Mouse (Mus musculus) 3134 (cell line): ENCODE measurements at regions not wholly inside any gene's neighbourhood (a gene's known extent, or its start where the extent isn't known, plus 50 kb on each side); places are given as distances from the start of the nearest gene placed in this dataset.

Source experiments
- DNase-seq: peaks from one replicate; pipeline ENCODE4 v3.0.0-alpha.2; 2011; ENCODE audit warnings: low spot score; ENCODE audit not compliant: insufficient read length; ENCODE audit errors: extremely low read depth

DNA sequence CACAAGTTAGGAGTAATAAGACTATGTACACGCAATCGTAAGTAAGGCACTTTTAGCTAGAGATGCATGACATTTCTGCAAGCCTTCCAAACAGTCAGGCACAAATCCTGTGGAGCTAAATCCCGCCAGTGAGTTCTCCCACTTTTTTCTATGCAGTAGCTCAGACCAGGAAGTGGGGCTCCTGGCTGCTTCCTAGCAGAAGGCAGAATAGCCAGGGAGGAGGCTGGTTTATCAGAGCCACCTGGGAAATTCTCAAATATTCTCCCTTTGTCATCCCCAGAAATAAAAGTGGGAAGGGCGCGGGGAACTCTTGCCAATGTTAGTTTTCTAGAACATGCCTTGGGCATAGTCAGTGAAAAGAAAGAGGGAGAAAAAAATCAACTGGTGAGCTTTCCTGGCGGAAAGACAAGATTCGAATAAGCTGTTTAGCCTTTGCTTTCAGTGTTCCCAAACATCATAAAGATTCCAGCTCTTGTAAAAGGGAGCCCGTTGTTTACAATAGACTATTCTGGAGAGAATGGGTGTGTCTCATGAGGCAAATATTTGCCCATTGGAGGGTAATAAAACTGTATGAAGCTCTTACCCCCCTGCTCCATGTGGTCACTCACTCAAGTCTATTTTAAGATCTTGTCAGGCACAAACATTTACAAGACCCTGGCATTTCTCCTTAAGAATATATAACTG is 167.2 kb upstream of the Lef1 start:
- no peak for DNase-seq

DNA sequence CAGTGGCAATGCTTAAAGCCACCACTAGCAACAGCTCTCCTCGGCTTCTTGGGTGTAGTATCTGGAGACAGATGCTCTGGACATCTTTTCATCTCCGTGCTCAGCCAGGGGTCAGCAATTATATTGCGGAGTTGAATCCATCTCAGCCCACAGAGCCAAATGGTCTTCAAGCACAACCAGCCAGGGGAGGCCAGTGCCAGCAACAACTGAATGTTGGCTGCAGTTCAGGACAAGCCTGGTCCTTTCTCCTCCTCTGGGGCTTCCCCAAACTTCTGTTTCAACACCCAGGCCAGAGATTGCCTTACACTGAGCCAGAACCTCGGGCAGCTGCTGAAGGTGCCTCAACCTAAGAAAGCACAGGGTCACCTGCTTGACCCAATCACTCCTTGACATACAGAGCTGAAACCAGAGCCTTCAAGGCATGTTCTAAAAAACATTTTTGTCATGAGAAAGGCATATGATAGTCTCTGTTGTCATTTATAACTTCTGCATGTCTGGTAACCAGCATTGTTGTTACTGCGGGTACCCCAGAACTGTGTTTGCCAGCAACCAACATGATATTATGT is 169.9 kb upstream of the Lef1 start:
- DNase-seq = no peak

DNA sequence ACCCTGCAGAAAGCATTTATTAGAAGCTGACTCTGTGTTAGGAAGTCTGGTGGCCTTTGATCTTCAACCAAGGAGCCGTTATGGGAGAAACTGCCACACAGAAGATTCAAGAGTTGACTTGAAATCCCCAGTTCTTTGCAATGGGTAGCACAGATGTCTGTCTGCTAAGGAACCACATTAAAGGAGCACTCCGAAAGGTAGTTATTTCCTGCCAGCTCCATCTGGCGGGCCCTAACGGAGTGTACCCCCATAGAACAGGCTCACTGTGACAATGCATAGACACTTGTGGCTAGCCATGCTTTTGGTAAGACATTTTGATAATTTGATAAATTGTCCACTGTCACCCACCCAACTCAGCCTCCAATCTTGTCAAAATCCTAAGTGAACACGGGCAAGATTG is 173.3 kb upstream of the Lef1 start:
- no peak for DNase-seq

DNA sequence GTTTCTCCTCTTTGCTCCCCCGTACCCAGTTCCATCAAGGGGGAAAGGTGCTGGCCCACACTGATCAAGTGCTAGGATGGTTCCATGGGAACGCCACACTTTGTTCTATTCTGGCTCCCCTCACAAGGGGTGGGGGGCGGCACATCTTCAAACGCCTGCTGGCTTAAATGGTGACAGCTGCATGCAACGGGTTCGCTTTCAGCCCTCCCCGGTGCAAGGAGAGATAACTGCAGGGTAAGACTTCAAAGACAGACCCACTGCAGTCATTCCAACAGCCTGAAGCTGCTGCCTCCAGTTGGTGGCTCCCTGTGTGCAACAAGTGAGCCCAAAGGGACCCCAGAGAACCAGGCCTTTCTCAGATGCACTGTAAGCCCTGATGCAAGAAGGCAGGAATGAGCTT is 173.9 kb upstream of the Lef1 start:
- DNase-seq = no peak

DNA sequence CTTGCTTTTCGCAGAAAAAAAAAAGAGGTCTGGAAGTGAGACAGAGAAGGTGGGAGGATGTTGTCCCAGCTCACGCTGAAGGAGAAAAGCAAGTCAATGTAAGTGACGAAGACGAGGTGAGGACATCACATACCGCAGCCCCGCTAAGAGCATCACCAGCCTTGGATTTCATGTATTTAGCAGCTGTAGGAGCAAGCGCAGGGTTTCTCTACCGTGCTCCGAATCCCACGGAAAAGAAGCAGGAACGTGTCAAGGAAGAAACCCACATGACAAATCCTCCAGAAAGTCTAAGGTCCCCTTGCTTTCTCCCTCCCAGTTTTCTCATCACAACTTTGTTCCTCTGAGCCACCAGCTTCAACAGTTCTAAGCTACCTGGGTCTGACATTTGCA is 174.3 kb upstream of the Lef1 start:
- no peak for DNase-seq

DNA sequence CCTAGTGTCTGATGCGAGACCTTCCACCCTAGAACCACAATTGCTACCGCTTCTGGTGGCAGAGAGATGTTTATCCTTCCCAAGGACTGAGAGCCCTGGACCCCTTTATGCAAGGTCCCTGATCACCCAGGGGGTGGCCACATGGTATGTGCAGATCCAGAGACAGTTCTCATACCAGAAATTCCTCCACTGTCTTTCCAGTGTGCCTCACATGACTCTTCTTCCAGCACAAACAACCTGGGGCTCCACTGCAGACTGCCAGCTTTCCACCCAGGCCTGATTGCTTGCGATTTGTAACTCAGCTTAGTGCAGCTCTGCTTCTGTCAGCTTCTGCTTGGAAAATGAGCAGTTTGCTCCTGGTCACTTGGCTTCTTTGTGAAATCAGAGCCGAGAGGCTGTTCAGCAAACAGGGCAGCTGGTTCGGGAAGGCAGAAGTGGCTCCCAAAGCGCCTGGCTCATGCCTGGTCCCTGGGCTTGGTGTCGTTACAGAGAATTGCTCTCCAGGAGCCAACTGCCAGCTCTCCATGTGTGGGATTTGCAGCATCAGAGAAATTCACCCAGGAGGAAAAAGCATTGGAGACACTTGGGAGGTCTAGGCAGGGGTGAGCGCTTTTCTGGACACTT is 174.9 kb upstream of the Lef1 start:
- DNase-seq = no peak

DNA sequence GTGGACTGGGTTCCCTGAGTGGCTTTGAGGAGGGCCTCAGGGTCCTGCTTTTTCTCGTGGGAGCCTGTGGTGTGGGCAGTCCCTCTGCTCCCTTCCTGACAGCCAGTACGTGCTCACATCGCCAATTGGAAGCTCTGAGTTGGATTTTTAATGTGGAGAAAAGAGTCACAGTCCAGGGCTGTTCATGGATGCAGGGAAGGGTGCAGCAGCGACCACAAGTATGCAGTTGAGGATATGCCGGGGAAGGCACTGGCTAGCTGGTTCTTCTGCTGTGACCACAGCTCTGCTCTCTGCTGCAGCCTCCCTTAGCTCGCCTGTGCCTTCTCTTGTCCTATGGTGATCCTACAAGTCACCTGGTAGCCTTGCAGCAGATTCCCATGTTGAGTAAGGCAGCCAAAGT is 177.5 kb upstream of the Lef1 start:
- peak; percentile 70 for DNase-seq

DNA sequence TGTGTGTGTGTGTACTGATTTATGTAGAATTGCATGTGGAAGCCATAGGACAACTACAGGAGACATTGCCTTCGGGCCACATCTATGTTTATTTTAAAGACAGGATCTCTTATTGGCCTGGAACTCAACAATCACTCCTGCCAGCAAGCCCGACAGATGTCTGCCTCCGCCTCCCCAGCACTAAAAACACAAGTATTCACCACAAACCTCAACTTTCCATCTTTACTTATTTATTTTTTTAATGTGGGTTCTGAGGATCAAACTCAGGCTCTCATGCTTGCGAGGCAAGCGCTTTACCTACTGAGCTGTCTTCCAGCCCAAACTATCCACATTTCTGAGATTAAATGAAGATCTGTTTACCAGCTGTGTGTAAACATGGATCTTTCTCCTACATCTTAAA is 178.0 kb upstream of the Lef1 start:
- DNase-seq = peak; percentile 48

DNA sequence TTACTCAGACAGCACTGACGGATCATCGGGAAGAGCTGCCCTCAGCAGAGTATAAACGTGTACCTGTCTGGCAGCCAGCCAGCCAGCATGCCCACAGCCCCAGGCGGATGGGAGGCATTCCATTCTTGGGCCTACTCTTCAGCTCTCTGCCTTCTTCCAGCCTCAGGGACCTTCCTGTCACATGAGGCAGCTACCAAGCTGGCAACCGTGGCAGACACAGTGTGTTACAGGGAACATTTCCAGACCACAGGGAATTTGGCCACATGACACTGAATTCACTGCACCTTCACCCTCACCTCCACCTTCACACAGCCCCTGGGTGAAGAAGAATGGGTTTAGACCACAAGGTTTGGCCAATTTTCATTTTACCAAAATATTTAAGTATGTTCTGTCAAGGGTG is 185.3 kb upstream of the Lef1 start:
- peak; percentile 32 for DNase-seq

DNA sequence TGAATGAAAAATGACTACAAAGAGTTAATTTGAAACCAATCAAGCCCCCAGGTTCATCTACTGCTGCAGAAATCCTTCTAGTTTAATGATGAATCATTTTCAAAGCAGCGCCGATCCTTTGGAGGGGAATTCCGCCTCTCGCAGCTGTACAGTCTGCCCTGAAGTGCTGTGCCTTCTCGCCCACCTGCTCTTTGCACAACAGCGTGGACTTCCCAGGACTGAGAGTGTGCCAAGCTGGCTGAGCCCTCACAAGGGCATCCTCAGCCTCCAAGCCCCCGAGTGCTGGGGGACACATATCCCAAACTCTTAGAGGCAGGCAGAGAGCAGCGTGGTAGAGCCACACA is 186.7 kb upstream of the Lef1 start:
- DNase-seq = no peak

DNA sequence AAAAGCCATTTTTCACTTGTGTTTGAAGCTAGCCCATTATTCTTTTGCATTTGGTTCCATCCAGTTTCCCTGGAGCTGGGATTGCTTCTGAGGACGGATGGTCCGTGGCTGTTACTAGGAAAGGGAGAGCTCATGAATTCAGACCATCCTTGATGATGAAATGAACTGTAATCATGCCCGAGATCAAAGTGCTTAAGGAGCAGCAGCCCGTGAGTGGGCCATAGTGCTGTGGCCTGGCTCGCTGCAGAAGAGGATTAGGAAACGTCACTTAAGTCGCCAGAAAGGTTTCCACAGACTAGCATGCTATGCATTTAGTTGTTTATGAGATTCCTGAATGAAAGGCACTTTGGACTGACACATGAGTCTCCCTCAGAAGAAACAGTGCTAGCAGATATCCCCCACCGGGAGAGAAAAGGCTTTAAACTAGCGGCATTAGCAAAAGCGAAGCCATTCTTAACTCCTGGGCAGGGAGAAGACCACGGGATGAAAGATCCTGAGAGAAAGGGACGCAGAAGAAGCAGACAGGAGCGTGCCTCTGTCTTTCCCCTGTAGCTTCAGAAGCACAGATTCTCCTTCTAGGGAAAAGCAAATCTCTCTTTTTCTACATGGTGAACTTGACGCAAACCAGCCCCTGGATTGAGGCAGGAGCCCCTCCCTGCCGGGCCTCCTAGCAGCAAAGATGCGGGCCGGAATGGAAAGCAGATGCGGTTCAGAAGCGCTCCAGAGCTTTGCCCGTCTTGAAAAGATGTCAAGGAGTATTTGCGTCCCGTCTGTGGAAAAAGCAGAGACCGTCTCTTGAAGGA is 187.3 kb upstream of the Lef1 start:
- no peak for DNase-seq

DNA sequence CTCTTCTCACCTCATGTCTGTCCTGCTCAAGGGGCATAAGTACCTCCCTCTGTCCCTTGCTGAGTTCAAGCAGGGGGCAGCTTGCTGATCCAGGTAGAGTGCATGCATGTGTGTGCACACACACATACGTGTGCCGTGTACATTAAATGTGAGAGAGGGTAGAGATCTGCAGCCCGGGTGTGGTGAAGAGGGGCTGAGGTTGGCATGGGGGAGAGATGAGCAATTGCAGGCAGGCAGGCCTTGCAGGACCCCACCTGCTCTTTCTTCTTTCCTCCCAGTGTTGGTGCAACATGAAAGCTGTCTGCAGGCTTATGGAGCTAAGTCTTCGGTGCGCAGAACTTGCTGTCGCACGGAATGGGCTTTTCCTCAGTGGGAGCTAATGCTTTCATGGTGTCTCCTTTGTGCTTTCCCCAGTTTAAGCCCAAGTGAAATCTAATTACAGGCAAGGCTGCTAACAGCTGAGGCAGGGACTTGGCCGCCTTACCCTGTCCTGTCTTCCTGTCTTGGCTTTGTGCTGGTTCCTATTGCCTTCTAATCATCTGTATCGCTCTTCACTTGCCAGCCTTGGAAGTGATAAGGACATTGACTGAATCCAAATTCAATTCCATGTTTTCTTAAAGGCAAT is 188.5 kb upstream of the Lef1 start:
- no peak for DNase-seq

DNA sequence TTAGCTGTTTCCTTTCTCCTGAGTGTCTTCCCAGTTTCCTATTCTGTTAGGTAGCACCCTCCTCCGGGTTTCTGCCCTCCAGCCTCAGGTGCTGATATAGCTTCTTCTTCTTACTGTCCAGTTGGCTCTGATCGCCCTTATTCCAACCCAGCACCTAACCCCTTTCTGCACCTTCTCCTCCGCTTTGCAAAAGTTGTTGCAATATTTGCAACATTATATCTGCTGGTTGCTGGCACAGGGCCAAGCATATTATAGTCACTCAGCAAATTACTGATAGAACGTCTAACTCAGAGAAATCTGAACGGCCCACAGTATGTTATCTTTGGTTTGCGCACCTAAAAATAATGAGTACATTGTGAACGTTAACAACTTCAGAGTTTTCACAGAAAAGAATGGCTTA is 183.6 kb upstream of the Rpl34 start:
- no peak for DNase-seq

DNA sequence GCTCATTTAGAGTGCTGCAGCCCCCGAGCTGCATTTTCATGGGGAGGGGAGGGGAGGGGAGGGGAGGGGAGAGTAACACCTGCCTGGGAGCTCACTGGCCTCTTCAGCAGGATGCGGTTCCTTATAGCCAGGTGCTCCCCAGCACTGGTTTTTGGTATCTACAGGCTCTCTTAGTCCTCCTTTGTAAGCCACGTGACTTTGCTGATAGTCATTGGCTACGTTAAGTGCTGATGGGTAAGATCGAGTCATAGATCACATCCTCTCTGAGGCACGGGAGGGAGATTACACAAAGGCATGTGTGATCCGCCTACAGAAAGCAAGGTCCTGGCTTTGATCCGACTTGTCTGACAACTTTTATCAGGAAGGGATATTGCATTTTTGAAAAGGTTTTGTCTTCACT is 174.9 kb upstream of the Rpl34 start:
- no peak for DNase-seq

DNA sequence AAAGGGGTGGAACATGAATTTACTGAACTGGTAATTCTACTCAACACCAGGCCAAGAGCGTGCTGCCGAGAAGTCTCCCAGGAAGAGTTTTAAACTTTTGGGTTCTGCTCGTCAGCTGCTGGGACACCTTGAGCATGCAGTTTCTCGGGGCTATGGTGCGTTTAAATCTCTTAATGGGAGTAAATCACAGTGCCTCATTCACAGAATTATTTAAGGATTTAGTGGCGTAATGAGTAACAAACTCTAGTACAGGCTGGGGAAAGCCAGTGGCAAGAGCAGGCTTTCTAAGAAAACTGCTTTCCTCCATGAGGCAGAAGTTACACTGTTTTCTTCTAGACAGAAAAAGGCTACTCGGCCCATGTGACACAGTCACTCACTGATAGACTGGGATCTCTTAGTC is 173.1 kb upstream of the Rpl34 start:
- no peak for DNase-seq

DNA sequence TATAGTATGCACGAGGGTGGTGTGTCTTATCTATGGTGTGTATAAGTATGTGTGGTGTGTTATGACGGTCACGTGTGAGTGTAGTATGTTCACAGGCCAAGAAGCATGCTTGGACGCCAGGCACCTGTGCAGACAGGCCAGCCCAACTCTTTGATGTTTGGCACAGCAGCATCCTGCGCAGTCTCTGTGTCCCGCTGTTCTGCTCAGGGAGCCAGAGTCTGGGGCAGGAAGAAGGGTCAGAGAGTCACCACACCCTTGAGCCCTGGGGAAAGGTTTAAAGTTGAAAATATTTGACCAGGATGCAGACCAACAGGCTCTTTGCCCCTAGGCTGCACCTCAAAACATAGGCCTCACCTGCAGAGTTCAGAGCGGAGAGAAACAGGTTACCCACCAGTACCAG is 172.2 kb upstream of the Rpl34 start:
- DNase-seq = no peak

DNA sequence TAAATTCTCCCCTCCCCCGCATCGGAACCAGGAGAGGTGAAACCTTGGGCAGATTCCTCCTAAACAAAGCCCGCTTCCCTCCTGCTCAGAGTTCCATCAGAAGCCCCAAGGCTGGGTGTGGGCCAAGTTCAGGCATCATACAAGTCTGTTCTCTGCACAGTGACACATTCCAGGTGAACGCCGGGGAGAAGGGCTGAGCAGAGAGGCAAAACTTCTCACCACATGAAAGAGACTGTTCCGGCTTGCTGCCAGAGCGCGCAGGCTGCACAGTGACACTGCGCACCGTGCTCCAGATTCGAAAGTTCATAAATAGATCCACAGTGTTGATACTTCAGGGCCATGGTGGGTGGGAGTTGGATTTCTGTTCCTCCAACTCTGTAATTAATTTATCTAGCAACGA is 171.1 kb upstream of the Rpl34 start:
- DNase-seq = no peak

DNA sequence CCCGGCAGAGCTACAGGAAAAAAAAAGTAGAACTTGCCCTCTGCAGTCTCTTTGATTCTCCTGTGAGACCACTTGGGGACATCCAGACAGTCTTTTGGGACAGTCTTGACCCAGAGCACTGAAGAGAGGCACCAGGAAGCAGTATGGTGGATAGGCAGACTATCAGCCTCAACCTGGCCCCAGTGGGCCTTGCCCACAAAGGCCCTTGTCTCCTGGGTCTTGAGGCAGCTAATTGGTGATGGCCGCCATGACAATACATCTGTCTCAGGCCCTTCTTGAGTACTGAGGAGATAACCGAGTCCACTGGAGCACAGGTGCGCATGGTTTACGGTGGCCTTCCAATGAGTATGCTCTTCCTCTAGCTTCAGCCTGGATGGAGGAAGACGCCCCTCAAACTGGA is 170.6 kb upstream of the Rpl34 start:
- DNase-seq = no peak

DNA sequence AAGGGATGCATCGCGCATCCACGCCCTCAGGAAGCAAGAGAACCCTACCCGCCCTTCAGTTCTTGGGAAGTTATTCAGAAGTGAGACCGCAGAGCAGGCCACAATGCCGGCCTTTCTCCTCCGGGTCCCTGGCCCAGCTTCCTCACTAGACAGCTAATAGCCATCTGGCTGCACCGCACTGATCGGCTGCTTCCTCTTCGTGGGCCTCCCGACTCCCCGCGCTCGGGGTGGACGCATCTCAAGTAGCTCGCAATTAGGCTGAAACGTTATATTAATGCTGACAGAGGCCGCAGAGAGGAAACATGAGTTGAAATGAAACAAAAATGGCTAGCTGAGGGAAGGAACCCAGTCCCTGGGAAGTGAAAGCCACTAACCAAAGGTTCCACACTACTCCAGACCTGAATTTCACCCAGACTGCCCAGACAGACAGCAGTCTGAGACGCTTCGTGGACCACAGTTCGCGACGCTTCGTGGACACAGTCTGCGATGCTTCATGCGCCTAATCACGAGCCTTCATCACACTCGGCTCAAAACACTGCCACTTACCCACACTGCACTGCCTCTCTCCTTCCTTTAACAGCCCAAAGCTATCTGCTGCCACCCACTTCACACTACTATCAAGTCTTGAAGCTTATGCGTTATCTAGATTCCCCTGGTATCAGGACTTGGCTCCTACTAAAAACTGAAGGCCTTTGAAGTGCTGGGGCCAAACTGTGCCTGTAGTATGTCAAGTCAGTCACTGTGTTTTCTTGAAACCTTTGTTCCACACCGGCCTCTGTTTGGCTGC is 170.0 kb upstream of the Rpl34 start:
- no peak for DNase-seq

DNA sequence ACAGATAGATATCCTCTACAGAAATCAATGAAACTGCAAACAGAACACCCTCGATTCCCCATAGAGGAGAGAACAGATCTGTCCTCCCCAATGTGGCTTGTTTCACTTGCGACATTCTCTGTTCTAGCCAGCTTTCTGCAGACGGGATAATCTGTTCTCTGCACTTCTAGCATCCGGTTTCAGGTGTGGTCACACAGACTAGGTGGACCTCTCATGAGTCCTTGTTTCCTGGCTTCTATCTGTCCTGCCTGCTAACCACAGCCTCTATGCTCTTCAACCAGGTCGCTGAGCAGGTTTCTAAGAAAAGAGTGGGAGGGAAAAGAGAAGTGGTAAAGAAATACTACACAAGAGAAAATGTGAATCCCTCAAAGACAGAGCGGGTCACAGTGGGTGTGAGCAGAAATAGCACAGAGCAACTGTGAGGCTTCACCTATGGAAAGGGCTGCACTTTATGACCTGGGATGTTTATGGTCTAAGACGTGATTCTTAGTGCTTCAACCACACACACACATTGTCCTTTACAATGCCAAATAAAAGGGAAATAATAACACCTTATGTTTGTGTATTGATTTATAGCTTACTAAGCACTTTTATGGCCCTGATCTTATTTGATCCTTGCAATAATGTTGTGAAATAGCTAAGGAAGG is 164.1 kb upstream of the Rpl34 start:
- no peak for DNase-seq
